Mouse (Mus musculus) CH12.LX (cell line): ENCODE measurements at regions not wholly inside any gene's neighbourhood (a gene's known extent, or its start where the extent isn't known, plus 50 kb on each side); places are given as distances from the start of the nearest gene placed in this dataset.

Experiments
- CTCF ChIP-seq, 2 experiments: IDR thresholded peaks in 1 of 2; conservative IDR thresholded peaks in 1 of 2; 2 replicates each; pipeline ENCODE4 v1.5.1; 2011 to 2012; ENCODE audit warnings: low read depth in 2 of 2, low read length in 2 of 2, improper control_type of control experiment in 1 of 2, inconsistent platforms in 1 of 2, mild to moderate bottlenecking in 1 of 2, moderate library complexity in 1 of 2
- E2F4 ChIP-seq: IDR thresholded peaks from 2 replicates; pipeline ENCODE4 v1.6.1; 2011; ENCODE audit warnings: low read depth, low read length, improper control_type of control experiment; ENCODE audit not compliant: insufficient replicate concordance
- MAFK ChIP-seq: IDR thresholded peaks from 2 replicates; pipeline ENCODE4 v1.6.1; 2011; ENCODE audit warnings: low read length, improper control_type of control experiment; ENCODE audit not compliant: insufficient replicate concordance
- MAX ChIP-seq: IDR thresholded peaks from 2 replicates; pipeline ENCODE4 v1.6.1; 2011; ENCODE audit warnings: low read length, improper control_type of control experiment
- MXI1 ChIP-seq: IDR thresholded peaks from 2 replicates; pipeline ENCODE4 v1.6.1; 2011; ENCODE audit warnings: mild to moderate bottlenecking, low read depth, low read length, improper control_type of control experiment
- POLR2A ChIP-seq: IDR thresholded peaks from 2 replicates; pipeline ENCODE4 v1.6.1; 2011; ENCODE audit warnings: low read depth, mild to moderate bottlenecking, improper control_type of control experiment, low read length
- POLR2AphosphoS2 ChIP-seq: IDR thresholded peaks from 2 replicates; pipeline ENCODE4 v1.6.1; 2011; ENCODE audit warnings: low read depth, low read length, improper control_type of control experiment
- RCOR1 ChIP-seq: conservative IDR thresholded peaks from 2 replicates; pipeline ENCODE4 v1.6.1; 2012; ENCODE audit warnings: low read depth, mild to moderate bottlenecking, inconsistent platforms, low read length, improper control_type of control experiment
- TBP ChIP-seq: conservative IDR thresholded peaks from 2 replicates; pipeline ENCODE4 v1.6.1; 2011; ENCODE audit warnings: low read depth, low read length, improper control_type of control experiment
- TCF12 ChIP-seq: IDR thresholded peaks from 2 replicates; pipeline ENCODE4 v1.6.1; 2014; ENCODE audit warnings: low read depth, mild to moderate bottlenecking, inconsistent platforms, low read length, improper control_type of control experiment
- ZC3H11A ChIP-seq: IDR thresholded peaks from 2 replicates; pipeline ENCODE4 v1.6.1; 2012; ENCODE audit warnings: low read depth, mild to moderate bottlenecking, inconsistent platforms, low read length, improper control_type of control experiment

- TF ChIP-seq CTCF (conservative IDR thresholded peaks at IDR 0.05 in 1 of 2, IDR thresholded peaks at IDR 0.05 in 1 of 2; ENCODE audit: low read depth in 2 of 2, low read length in 2 of 2) (no peak), E2F4 (no peak), POLR2A (no peak), POLR2AphosphoS2 (no peak), RCOR1 (no peak), MAX (no peak), MXI1 (no peak), ZC3H11A (no peak), MAFK (no peak), TBP (no peak), TCF12 (no peak)
Measured at GRCm38 (mm10) chr12:77534079-77534478, 296.2 kb downstream of the Fut8 start.
